Mouse (Mus musculus) myocyte (in vitro differentiated cells): ENCODE measurements at regions not wholly inside any gene's neighbourhood (a gene's known extent, or its start where the extent isn't known, plus 50 kb on each side); places are given as distances from the start of the nearest gene placed in this dataset.

Experiments
- H3K27me3 ChIP-seq: one replicate; pipeline ENCODE4 v1.6.1; 2011; ENCODE audit not compliant: control insufficient read depth, insufficient read depth, insufficient read length
- H3K36me3 ChIP-seq: one replicate; pipeline ENCODE4 v1.6.1; 2011; ENCODE audit not compliant: control insufficient read depth, insufficient read depth
- H3K4me2 ChIP-seq: one replicate; pipeline ENCODE4 v1.6.1; 2011; ENCODE audit warnings: low read depth, control low read depth
- H3K4me3 ChIP-seq: one replicate; pipeline ENCODE4 v1.5.1; 2011; ENCODE audit warnings: mild to moderate bottlenecking, control low read depth, moderate library complexity
- H3K79me2 ChIP-seq: one replicate; pipeline ENCODE4 v1.6.1; 2011; ENCODE audit not compliant: control insufficient read depth, insufficient read depth
- H3ac ChIP-seq: one replicate; pipeline ENCODE4 v1.6.1; 2011; ENCODE audit not compliant: control insufficient read depth, insufficient read length
- CEBPB ChIP-seq: IDR thresholded peaks from 2 replicates; pipeline ENCODE4 v1.6.1; 2011; ENCODE audit warnings: mild to moderate bottlenecking, moderate library complexity; ENCODE audit not compliant: poor library complexity, insufficient read depth, severe bottlenecking
- E2F4 ChIP-seq: IDR thresholded peaks from one replicate; pipeline ENCODE4 v1.6.1; 2011; ENCODE audit warnings: mild to moderate bottlenecking, control low read depth, moderate library complexity; ENCODE audit not compliant: insufficient read depth
- MAX ChIP-seq: IDR thresholded peaks from one replicate; pipeline ENCODE4 v1.6.1; 2011; ENCODE audit warnings: low read depth, mild to moderate bottlenecking, control low read depth
- MYOD1 ChIP-seq, 3 experiments: IDR thresholded peaks; one replicate each; pipeline ENCODE4 v1.6.1; 2011; ENCODE audit warnings: control low read depth in 2 of 3, low read depth in 2 of 3, mild to moderate bottlenecking in 2 of 3, moderate library complexity in 1 of 3; ENCODE audit not compliant: insufficient read length in 2 of 3, control insufficient read depth in 1 of 3
- MYOG ChIP-seq, 3 experiments: IDR thresholded peaks; one replicate each; pipeline ENCODE4 v1.6.1; 2011; ENCODE audit warnings: control low read depth in 2 of 3, low read depth in 2 of 3, mild to moderate bottlenecking in 2 of 3; ENCODE audit not compliant: insufficient read length in 2 of 3, control insufficient read depth in 1 of 3, insufficient read depth in 1 of 3
- POLR2A ChIP-seq: IDR thresholded peaks from one replicate; pipeline ENCODE4 v1.6.1; 2011; ENCODE audit warnings: low read depth, mild to moderate bottlenecking, control low read depth, moderate library complexity; ENCODE audit not compliant: insufficient read length
- POLR2AphosphoS2 ChIP-seq: IDR thresholded peaks from one replicate; pipeline ENCODE4 v1.6.1; 2011; ENCODE audit warnings: low read depth, control low read depth; ENCODE audit not compliant: insufficient read length
- REST ChIP-seq: IDR thresholded peaks from one replicate; pipeline ENCODE4 v1.6.1; 2011; ENCODE audit warnings: mild to moderate bottlenecking, control low read depth, moderate library complexity; ENCODE audit not compliant: insufficient read depth, insufficient read length
- SRF ChIP-seq: IDR thresholded peaks from one replicate; pipeline ENCODE4 v1.6.1; 2011; ENCODE audit warnings: low read depth; ENCODE audit not compliant: control insufficient read depth, insufficient read length
- TCF12 ChIP-seq: IDR thresholded peaks from one replicate; pipeline ENCODE4 v1.6.1; 2011; ENCODE audit warnings: mild to moderate bottlenecking, control low read depth; ENCODE audit not compliant: poor library complexity, insufficient read depth, severe bottlenecking
- TCF3 ChIP-seq: IDR thresholded peaks from one replicate; pipeline ENCODE4 v1.6.1; 2011; ENCODE audit warnings: low read depth, control low read depth; ENCODE audit not compliant: insufficient read length
- USF1 ChIP-seq: IDR thresholded peaks from one replicate; pipeline ENCODE4 v1.6.1; 2011; ENCODE audit warnings: low read depth, mild to moderate bottlenecking, control low read depth, moderate library complexity

- TF ChIP-seq USF1 (peak; percentile 28), TCF3 (no peak)
- Histone ChIP-seq H3K27me3 (no peaks in the 10 kb centered on the region), H3K4me3 (no peak overlapping the region), H3ac (no peak overlapping the region), H3K4me2 (peak overlapping the region; percentile 98), H3K79me2 (peaks cover 89% of the 10 kb centered on the region), H3K36me3 (peaks cover 45% of the 10 kb centered on the region)
These were observed 427.2 kb upstream of the Ubash3b start for GRCm38 (mm10) chr9:41588466-41589425.

DNA sequence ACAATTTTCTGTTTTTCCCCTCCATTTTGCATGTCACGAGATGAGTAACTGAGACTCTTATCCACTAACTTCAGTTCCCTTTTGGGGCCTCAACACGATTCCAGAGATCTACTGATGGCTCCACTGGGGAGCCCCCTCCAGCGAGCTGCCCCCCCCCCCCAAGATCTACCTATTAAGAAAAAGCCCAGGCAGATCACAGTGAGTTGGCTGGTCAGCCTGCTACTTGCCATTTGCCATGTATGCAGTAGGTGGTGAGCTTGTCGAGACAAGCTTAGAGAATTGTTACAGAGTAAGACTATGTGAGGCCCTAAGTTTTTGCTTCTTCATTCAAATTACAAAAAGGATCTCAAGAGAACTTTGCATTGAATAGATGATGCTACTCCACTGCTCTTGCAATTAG lies 426.3 kb upstream of the Ubash3b start:
- no peaks in the 10 kb centered on the region for H3K27me3 ChIP-seq
- H3K79me2 ChIP-seq: peaks cover 97% of the 10 kb centered on the region
- H3K4me2 ChIP-seq: peak overlapping the region; percentile 98
- H3K36me3 ChIP-seq: peaks cover 45% of the 10 kb centered on the region
- H3ac ChIP-seq: no peak overlapping the region
- peak overlapping the region; percentile 96 for H3K4me3 ChIP-seq
- TF ChIP-seq USF1: no peak
- TF ChIP-seq TCF12: no peak
- TF ChIP-seq MYOD1 (IDR thresholded peaks at IDR 0.05; ENCODE audit: control insufficient read depth in 1 of 3, insufficient read length in 2 of 3, low read depth in 2 of 3): no peak
- no peak for TF ChIP-seq TCF3
- no peak for TF ChIP-seq MYOG (IDR thresholded peaks at IDR 0.05; ENCODE audit: control insufficient read depth in 1 of 3, insufficient read depth in 1 of 3, insufficient read length in 2 of 3, low read depth in 2 of 3)
- no peak for TF ChIP-seq CEBPB
- no peak for TF ChIP-seq MAX

DNA sequence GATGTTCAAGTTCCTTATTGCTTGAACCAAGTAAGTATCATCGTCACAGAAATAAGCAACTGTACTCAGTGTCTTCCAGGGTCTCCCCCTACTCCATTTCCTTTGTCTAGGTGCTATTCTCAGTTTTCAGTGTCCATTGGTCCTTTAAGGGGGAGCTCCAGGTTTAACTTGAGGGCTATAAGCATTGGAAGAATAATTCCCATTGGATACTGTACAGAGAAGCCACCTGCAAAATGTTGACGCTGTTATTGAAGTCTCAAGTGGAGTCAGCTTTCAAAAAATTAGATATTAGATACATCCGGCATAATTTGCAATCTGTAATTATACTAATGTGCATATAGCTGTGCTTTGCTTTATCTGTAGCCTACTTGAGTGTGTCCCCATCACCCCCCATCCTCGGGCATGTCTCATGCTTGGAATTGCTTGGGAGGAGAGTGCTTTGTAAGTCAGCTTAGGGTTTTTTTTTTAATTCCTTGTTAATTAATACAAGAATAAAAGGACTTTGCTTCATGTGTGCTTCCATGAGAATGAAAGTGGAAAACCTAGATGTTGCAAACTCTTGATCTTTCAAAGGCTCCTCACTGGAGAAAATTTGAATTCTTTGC lies 425.6 kb upstream of the Ubash3b start:
- Histone ChIP-seq H3K4me2 (peak overlapping the region; percentile 98), H3K36me3 (peaks cover 38% of the 10 kb centered on the region), H3K27me3 (no peaks in the 10 kb centered on the region), H3K79me2 (peaks cover 97% of the 10 kb centered on the region), H3K4me3 (peak overlapping the region; percentile 96), H3ac (no peak overlapping the region)
- no peak for TF ChIP-seq TCF3
- TF ChIP-seq MYOG (IDR thresholded peaks at IDR 0.05; ENCODE audit: control insufficient read depth in 1 of 3, insufficient read depth in 1 of 3, insufficient read length in 2 of 3, low read depth in 2 of 3): no peak
- no peak for TF ChIP-seq POLR2A
- no peak for TF ChIP-seq MYOD1 (IDR thresholded peaks at IDR 0.05; ENCODE audit: control insufficient read depth in 1 of 3, insufficient read length in 2 of 3, low read depth in 2 of 3)
- TF ChIP-seq TCF12: no peak
- TF ChIP-seq CEBPB: no peak
- TF ChIP-seq SRF: no peak

DNA sequence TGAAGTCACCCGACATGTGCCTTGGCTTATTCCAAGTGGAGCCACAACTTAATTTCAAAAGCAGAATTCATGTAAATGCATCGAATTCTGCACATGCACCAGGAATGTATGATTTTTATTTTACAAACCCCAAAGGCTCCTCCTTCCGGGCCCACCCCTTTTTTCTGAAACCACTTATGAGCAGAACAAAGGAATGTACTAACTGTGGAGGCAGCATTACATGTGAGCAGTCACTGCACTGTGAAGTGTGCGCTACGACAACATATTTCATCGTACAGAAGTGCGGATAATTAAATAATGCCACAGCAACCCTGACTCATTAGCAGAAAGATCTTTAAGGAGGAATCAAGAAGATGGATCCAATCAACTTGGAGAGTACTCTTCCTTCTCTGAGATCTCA lies 424.8 kb upstream of the Ubash3b start:
- Histone ChIP-seq H3K4me3 (peak overlapping the region; percentile 96), H3K79me2 (peaks cover 97% of the 10 kb centered on the region), H3K27me3 (no peaks in the 10 kb centered on the region), H3ac (no peak overlapping the region), H3K4me2 (peak overlapping the region; percentile 98), H3K36me3 (peaks cover 30% of the 10 kb centered on the region)
- TF ChIP-seq POLR2AphosphoS2: peak; percentile 46
- TF ChIP-seq MYOD1 (IDR thresholded peaks at IDR 0.05; ENCODE audit: control insufficient read depth in 1 of 3, insufficient read length in 2 of 3, low read depth in 2 of 3): no peak
- peak; percentile 37 for TF ChIP-seq POLR2A

DNA sequence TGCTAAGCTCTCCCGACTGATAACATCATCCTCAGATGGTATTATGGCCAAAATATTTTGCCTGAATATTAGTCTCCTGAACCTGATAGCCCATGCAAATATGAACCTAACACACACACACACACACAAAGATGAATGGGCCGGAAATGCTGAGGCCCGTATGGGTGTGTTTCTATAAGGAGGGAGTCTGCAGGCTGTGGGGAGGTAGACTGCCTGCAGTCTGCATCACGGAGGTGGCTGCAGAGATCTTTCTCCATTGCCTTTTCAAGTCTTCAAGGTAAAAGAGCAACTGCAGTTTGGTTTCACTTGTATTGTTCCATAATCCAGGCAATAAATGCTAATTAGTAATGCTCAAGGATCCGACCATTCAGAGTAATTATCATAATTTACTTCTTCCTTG lies 424.3 kb upstream of the Ubash3b start:
- TF ChIP-seq USF1 (no peak), POLR2AphosphoS2 (peak; percentile 28), POLR2A (peak; percentile 15)
- no peaks in the 10 kb centered on the region for H3K27me3 ChIP-seq
- H3K79me2 ChIP-seq: peaks cover 93% of the 10 kb centered on the region
- H3K4me2 ChIP-seq: peak overlapping the region; percentile 98
- peak overlapping the region; percentile 96 for H3K4me3 ChIP-seq
- H3ac ChIP-seq: no peak overlapping the region
- peaks cover 26% of the 10 kb centered on the region for H3K36me3 ChIP-seq

DNA sequence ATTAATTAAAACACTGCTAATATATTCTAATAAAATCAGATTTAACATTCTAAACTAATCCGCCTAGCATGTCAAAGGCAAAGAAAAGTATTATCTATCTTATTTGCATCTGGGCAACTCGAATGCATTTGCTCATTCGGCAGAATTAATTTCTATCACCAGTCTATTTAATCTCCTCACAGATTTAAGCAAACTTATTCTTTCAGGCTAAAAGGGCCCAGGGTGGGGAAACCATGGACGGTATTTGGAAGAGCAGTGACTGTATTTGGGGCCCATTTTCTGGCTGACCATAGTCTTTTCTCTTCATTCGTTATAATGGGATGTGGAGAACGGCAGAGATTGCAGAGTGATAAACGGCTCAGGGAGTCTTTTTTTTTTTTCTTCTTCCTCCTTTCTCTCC lies 423.5 kb upstream of the Ubash3b start:
- H3ac ChIP-seq: no peak overlapping the region
- peak overlapping the region; percentile 96 for H3K4me3 ChIP-seq
- peaks cover 19% of the 10 kb centered on the region for H3K36me3 ChIP-seq
- TF ChIP-seq E2F4: no peak
- no peak for TF ChIP-seq USF1
- TF ChIP-seq TCF12: no peak
- TF ChIP-seq CEBPB: no peak
- no peak for TF ChIP-seq MYOG (IDR thresholded peaks at IDR 0.05; ENCODE audit: control insufficient read depth in 1 of 3, insufficient read depth in 1 of 3, insufficient read length in 2 of 3, low read depth in 2 of 3)
- TF ChIP-seq MYOD1 (IDR thresholded peaks at IDR 0.05; ENCODE audit: control insufficient read depth in 1 of 3, insufficient read length in 2 of 3, low read depth in 2 of 3): no peak
- no peak for TF ChIP-seq MAX
- no peak for TF ChIP-seq POLR2A
- TF ChIP-seq POLR2AphosphoS2: no peak
- no peak for TF ChIP-seq SRF
- TF ChIP-seq TCF3: no peak
- TF ChIP-seq REST: no peak
- peaks cover 88% of the 10 kb centered on the region for H3K79me2 ChIP-seq
- no peaks in the 10 kb centered on the region for H3K27me3 ChIP-seq
- H3K4me2 ChIP-seq: peak overlapping the region; percentile 85
